Mouse (Mus musculus) left cerebral cortex, adult 9 months (tissue): ENCODE data around the gene Sh3glb1.

Source experiments
- DNase-seq, 2 experiments: peaks; one replicate each; pipeline ENCODE4 v3.0.0; 2022; ENCODE audit warnings: low spot score in 2 of 2

The Sh3glb1 gene

DNA sequence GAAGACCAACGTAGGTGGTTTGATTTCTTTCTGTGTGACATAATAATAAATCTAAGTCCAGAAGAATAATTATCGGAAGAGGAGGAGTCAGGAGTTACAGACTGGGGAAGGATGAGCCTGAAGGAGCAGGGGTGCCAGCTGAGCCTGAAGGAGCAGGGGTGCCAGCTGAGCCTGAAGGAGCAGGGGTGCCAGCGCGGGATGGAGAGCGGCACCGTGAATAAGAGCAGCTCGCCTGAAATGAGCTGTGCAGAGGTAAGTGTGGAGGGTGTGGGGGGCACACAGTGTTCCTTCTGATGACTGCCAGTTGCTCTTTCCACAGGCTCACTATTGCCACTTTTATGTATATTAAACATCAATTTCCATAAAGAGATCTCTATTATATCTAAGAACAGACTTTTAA, 5.1 kb downstream of the Sh3glb1 start:
- DNase-seq = no peak

DNA sequence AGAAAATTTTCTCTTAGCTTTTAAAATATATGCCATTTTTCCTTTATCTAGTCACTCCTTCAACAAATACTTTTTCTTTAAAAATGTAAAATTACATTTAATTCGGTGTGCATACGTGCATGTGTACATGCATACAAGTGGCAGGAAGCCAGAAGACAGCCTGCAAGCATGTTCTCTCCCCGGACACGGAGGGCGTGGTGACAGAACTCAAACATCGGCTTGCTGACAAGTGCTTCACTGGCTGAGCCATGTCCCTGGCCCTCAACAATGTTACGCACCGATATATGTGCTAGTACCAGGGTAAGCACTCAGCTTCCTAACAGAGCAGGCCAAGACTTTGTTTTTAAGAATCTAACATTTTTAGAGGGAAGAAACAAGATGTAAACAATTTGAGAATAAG, 5.5 kb downstream of the Sh3glb1 start:
- no peak for DNase-seq

DNA sequence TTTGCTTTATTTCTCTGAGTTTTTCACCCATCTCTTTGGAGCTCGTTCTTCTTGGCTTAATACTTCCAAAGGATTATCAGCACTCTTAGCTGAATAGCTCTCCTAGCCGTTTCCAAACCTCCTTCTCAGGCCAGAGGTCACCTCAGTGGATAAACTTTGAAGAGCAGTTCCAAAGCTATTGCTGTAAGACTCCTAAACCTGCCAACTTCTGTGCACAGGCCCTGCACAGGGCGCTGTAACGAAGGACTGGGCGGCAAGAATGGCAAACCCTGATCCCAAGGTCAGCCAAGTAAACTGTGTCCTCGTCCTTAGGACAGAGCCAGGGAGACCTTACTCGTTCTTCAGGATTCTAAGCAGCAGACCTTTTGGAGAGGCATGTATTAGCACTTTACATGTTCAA, 6.0 kb downstream of the Sh3glb1 start:
- no peak for DNase-seq

DNA sequence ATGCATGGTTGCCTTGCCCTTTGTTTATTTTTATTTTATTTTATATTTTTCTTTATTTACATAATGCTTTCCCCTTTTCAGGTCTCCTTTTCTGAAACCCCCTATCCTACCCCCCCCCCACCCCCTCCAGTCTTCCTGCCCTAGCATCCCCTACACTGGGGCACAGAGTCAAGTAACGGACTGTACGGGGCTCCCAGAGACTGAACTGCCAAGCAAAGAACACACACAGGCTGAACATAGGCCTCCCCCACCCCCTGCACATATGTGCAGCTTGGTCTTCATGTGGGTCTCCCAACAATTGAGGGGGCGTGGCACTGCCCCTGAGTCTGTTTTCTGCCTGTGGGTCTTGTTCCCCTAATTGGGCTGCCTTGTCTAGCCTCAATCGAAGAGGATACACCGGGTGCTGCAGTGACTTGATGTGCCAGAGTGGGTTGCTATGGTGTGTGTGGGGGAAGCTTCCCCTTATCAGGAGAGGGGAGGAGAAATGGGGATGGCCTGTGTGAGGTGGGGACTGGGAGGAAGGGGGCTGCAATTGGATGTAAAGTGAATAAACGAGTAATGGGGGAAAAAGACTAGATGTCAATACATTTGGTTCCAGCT, 8.4 kb downstream of the Sh3glb1 start:
- DNase-seq = no peak

DNA sequence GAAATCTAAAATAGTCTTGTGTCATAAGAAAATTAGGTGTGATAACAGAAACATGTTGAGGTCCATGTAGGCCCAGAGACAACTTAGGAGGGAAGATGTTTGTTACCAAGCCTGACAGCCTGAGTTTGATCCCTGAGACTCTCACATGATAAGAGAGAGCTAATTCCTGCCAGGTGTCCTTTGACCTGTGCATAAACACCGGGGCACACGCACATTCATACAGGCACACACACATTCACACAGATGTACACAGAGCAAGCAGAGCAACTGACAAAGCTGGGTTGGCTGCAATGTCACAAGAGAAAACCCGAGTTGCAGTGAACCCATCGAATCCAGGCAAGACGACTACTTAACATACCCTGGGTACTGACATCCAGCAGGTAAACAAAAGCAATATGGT, 11.5 kb downstream of the Sh3glb1 start:
- no peak for DNase-seq

DNA sequence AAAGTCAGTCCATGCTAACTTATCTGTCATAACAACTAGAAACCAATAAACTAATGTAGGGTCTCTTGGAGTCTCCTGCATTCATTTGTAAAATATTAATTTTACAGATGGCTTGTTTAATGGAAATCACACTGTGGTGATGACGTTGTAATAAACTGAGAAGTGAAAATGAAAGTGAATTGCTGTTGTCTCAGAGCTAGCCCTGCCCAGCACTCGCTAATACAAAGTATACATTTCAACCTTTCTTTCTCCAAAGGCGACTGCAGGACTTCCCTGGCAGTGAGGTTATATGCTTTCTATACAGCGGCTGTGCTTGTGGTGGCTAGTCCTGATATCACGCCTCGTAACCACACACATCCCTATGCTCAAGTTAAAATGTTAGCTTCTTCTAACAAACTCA, 16.2 kb downstream of the Sh3glb1 start:
- DNase-seq = no peak

DNA sequence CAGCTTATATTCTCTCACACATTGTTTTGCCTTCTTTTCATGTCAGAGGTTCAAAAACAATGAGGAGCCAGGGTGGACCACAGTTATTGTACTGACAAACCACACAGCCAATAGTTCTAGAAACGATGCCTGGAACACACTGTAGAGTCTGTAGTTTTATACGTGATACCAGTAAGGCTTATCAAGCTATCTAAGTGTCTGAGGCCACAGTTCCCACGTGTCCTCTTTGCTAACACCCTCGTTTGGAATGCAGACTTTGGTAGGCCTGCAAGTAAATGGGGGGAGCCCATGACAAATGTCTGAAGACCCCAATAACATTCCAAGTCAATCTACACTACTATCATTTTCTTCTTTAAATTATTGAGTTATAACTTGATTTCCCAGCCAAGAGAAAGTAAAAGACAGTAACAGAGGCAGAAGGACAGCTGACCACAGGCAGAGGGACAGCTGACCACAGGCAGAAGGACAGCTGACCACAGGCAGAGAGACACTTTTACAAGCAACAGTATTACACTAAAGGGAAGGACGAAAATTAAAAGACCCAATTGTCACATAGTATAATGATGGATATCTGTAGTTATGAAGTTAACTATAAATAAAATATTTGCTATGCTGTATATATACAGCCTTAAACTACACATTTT, 21.2 kb downstream of the Sh3glb1 start:
- DNase-seq = no peak

DNA sequence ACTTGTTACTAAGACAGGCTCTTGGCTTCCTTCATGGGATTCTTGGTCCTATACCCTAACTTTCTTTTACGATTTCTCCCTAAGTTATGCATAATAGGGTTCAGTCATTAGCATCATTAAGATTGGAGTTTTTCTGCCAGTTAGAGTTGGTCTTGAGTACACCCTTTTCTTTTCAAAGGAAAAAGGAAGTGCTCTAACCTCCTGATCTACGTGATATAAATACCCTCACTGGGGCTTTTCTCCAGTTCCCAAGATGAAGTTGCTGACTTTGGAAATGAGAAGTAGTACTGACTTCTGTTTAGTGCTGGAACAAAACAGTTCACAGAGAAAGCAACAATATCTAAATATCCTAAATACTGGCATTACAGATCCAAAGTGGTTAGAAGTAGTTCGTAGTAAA, 22.2 kb downstream of the Sh3glb1 start:
- DNase-seq = no peak

- DNase-seq = no peak
Measured at GRCm38 (mm10) chr3:144697154-144697553, 23.0 kb downstream of the Sh3glb1 start.

GRCm38 (mm10) chr3:144694941-144695340, 25.2 kb downstream of the Sh3glb1 start:
- DNase-seq = no peak

DNA sequence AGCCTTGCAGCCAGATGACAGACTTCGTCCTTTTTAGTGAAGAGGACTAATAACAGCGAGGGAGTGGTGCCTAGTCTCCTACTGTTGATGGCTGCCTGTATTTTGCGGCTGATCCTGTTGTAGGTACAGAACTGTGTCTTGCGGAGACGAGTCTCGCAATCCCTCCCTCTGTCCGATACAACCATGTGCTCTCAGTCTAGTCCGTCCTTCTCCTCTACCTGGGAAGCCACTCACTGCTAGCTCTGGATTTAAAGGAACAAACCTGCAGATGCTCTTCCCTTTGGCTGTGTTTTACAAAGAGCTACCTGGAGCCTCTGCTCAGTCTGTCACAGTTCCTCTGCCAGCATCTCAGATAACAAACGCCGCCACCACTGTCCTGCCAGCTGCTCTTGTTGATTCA, 26.1 kb downstream of the Sh3glb1 start:
- no peak for DNase-seq

- no peak for DNase-seq
Measured at GRCm38 (mm10) chr3:144692052-144692451, 28.1 kb downstream of the Sh3glb1 start.

GRCm38 (mm10) chr3:144689236-144689635, 30.9 kb downstream of the Sh3glb1 start:
- no peak for DNase-seq

GRCm38 (mm10) chr3:144688284-144688683, 31.9 kb downstream of the Sh3glb1 start:
- DNase-seq = no peak

DNA sequence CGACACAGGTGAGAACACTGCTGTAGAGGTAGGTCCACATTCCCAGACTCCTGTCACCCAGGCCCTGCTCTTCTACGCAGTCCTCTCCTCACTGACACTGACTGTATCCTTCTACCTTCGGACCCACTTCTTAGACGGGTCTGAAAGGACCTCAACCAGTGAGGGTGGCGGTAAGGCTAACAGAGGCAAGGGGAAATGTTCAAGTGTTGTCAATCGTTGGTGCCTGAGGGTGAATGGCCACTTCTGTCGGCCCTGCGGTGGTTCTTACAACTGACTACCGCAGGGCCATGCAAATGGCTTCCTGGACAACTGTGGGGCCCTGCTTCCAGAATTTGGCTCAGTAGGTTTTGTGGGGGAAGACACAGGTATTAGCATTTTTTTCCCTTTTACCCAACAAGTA, 32.5 kb downstream of the Sh3glb1 start:
- DNase-seq = no peak

DNA sequence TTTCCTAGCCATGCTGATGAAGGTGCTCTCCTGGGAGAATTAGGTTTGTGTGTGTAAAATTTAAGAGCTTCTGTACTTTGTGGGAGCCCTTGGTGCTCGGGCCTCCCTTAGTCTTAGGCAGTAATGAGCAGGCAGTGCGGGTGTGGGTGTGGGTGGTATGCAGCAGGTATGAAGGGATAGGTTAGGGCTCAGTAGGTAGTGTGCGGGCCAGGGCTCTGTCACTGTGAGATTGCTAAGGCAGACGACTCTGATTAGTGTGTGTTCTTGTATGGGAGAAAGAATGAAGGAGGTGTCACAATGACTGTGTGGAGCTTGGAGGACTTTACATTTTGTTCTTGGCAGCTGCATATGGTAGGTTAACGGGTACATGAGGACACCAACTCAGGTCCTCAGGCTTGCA, 34.0 kb downstream of the Sh3glb1 start:
- DNase-seq = no peak

DNA sequence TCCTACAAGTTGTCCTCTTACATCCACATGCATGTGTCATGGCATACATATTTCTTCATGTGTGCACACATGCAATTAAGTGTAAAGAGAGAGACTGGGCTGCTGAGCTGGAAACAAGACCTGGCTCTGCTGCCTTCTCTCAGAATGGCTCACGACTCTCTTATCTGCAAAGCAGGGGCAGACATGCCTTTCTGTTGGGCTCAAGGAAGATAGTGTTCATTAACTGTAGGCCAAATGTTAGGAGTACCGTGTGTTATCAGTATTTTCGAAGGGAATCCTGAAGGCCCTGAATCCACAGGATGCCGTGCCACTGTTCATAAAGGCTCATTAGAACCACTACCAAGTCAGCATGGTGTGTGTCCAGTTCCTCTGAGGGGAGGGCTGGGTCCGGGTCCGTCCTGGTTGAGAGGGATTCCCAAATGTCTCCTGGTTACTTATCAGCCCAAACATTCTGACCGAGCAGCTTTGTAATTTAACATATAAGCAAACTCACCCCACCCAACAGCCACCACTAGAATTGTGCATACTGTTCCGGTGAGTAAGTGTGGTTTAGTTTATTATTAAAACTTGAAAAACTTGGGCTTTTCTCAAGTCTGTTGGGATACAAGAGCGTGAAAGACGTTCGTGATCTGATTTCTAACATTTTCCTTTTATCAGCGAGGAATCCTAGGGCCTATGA, 36.9 kb downstream of the Sh3glb1 start:
- DNase-seq = no peak

GRCm38 (mm10) chr3:144681542-144681941, 38.6 kb downstream of the Sh3glb1 start:
- DNase-seq = no peak

- DNase-seq = no peak
Measured at GRCm38 (mm10) chr3:144679701-144680159, 40.4 kb downstream of the Sh3glb1 start.

GRCm38 (mm10) chr3:144679137-144679536, 41.0 kb downstream of the Sh3glb1 start:
- DNase-seq = no peak

DNA sequence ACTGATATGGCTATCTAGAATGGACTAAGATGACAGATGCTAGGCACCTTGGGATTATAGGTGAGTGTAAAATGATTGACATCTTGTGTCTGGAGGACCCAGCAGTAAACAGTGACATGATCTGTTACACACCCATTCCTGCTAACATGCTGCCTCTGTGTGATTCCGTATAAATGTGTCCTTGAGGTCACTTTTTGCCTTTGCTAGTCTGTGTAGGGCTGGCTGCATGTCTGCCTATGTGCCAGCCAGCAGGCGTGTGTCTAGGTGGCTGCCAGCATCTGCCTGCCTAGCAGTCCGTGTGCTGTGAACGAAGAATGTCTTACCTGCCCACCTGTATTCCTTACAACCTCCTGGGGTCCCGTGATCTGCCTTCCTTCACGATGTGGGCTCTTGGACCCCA, 42.4 kb downstream of the Sh3glb1 start:
- DNase-seq = no peak

GRCm38 (mm10) chr3:144676249-144676648, 43.9 kb downstream of the Sh3glb1 start:
- no peak for DNase-seq

GRCm38 (mm10) chr3:144672016-144672415, 48.1 kb downstream of the Sh3glb1 start:
- DNase-seq = no peak
